Mouse (Mus musculus) T-helper 2 cell (primary cell): ENCODE measurements at regions not wholly inside any gene's neighbourhood (a gene's known extent, or its start where the extent isn't known, plus 50 kb on each side); places are given as distances from the start of the nearest gene placed in this dataset.

Experiments used
- in situ Hi-C: fragments of 300-600 bp; cut with MboI, MseI; formaldehyde crosslinking; loops from one replicate; pipeline ENCODE4 v1.15.1; 2025; ENCODE audit warnings: high pct_unique_total_duplicates

GRCm38 (mm10) chr1:21132340-21132739 is 53.3 kb upstream of the Tram2 start:
- in situ Hi-C loops, result no loop called here

GRCm38 (mm10) chr1:21146961-21147360 is 67.9 kb upstream of the Tram2 start:
- in situ Hi-C loops, result no loop called here

- in situ Hi-C loops, result loop anchor here (25.0 kb wide), 1 partner anchor 1101 kb away; no protein-coding TSS in a partner anchor
Measured at GRCm38 (mm10) chr1:21161742-21162141, 56.6 kb upstream of the Tmem14a start.

GRCm38 (mm10) chr1:21166287-21166733 is 52.1 kb upstream of the Tmem14a start:
- in situ Hi-C loops, result loop anchor here (5.0 to 25.0 kb wide), 3 partner anchors 181 to 1096 kb away; partner anchors contain the start of gene Khdc1a

- in situ Hi-C loops, result loop anchor here (5.0 to 25.0 kb wide), 3 partner anchors 181 to 1096 kb away; partner anchors contain the start of gene Khdc1a
Measured at GRCm38 (mm10) chr1:21166762-21167161, 51.6 kb upstream of the Tmem14a start.
